ENCODE assay signal across 24 mouse cellular contexts in genomic region chr10:24200099-24200498, GRCm38 (mm10). TPM values are rescaled to one million over a fixed set of nuclear protein-coding genes. Genes with fewer than 3 reads are reported as not detected.
DNase-seq lines count a peak whose midpoint lies in the region; ATAC-seq lines count a peak whose summit lies in the region.
"Had no signal": no experiment of that assay in that cellular context is flagged by ENCODE, and none has a peak within 500 bp of the region (broad histone marks: within the 10 kb centered on the region; RNA-seq: fewer than 3 reads in every experiment).

No protein-coding gene starts in this region.

- 0 out of 2 replicates have a peak, but pooled peaks have one; percentile 36 for ATAC-seq in forebrain, embryonic 12.5 days (ENCODE audit: low FRiP score)
- ATAC-seq in forebrain, embryonic 15.5 days (replicated peaks), result no peak
- ATAC-seq in hindbrain, embryonic 11.5 days (ENCODE audit: low FRiP score), result peak; percentile 39
- ATAC-seq in hindbrain, embryonic 12.5 days (ENCODE audit: low FRiP score), result no peak
- ATAC-seq in neural tube, embryonic 12.5 days (ENCODE audit: low FRiP score, low read depth), result 0 out of 2 replicates have a peak, but pooled peaks have one; percentile 17
- ATAC-seq in neural tube, embryonic 15.5 days (ENCODE audit: low FRiP score), result no peak
- ATAC-seq: forebrain, embryonic 14.5 days; intestine, postnatal 0 days; Patski had no signal

- no peak for DNase-seq in hindbrain, embryonic 11.5 days (ENCODE audit: low spot score)
- DNase-seq in layer of hippocampus, postnatal 36 days, result no peak
- DNase-seq: adrenal gland, postnatal 10 days; B cell, adult 2 months; cerebellum, adult 11 months; cerebellum, adult 2 months; cerebellum, adult 9-11 months; cerebellum, postnatal 25 days; gastrocnemius, postnatal 25 days; heart, adult 2 months had no signal

- 0 out of 2 replicates have a peak, but pooled peaks cover 6% of the 10 kb centered on the region for H3K4me1 ChIP-seq in forebrain, embryonic 12.5 days
- H3K4me1 ChIP-seq in forebrain, embryonic 15.5 days, result no peaks in the 10 kb centered on the region
- H3K4me1 ChIP-seq in hindbrain, embryonic 11.5 days (replicated peaks; ENCODE audit: control insufficient read depth, insufficient read depth, low read length), result no peaks in the 10 kb centered on the region
- H3K4me1 ChIP-seq in hindbrain, embryonic 12.5 days, result no peaks in the 10 kb centered on the region; the same call in 1 of the 2 replicates
- no peaks in the 10 kb centered on the region; the same call in 1 of the 2 replicates for H3K4me1 ChIP-seq in neural tube, embryonic 12.5 days
- H3K4me1 ChIP-seq in neural tube, embryonic 15.5 days, result peaks cover 3% of the 10 kb centered on the region; the same call in 1 of the 2 replicates
- H3K4me1 ChIP-seq: heart, embryonic 10.5 days had no signal

- H3K36me3 ChIP-seq in forebrain, embryonic 12.5 days (replicated peaks), result no peaks in the 10 kb centered on the region
- H3K36me3 ChIP-seq in forebrain, embryonic 15.5 days, result no peaks in the 10 kb centered on the region
- no peaks in the 10 kb centered on the region for H3K36me3 ChIP-seq in hindbrain, embryonic 11.5 days (ENCODE audit: control insufficient read depth, insufficient read depth, low read length)
- H3K36me3 ChIP-seq in hindbrain, embryonic 12.5 days, result no peaks in the 10 kb centered on the region
- no peaks in the 10 kb centered on the region for H3K36me3 ChIP-seq in neural tube, embryonic 12.5 days
- H3K36me3 ChIP-seq in neural tube, embryonic 15.5 days, result no peaks in the 10 kb centered on the region
- H3K36me3 ChIP-seq: forebrain, embryonic 10.5 days; G1E; heart, embryonic 10.5 days had no signal

- H3K9me3 ChIP-seq in forebrain, embryonic 12.5 days, result no peaks in the 10 kb centered on the region
- no peaks in the 10 kb centered on the region for H3K9me3 ChIP-seq in forebrain, embryonic 15.5 days
- no peaks in the 10 kb centered on the region for H3K9me3 ChIP-seq in hindbrain, embryonic 11.5 days (ENCODE audit: control insufficient read depth, low read length)
- no peaks in the 10 kb centered on the region for H3K9me3 ChIP-seq in hindbrain, embryonic 12.5 days (replicated peaks)
- no peaks in the 10 kb centered on the region for H3K9me3 ChIP-seq in neural tube, embryonic 12.5 days
- H3K9me3 ChIP-seq in neural tube, embryonic 15.5 days (replicated peaks), result 0 out of 2 replicates have a peak, but pooled peaks cover 3% of the 10 kb centered on the region
- H3K9me3 ChIP-seq: G1E; heart, embryonic 10.5 days had no signal

- 69% methylated on average over 3 of the region's 3 CpGs for WGBS in forebrain, embryonic 12.5 days
- WGBS in forebrain, embryonic 15.5 days, result 79% methylated on average over 3 of the region's 3 CpGs
- 38% methylated on average over 3 of the region's 3 CpGs for WGBS in hindbrain, embryonic 11.5 days
- WGBS in hindbrain, embryonic 12.5 days, result 40% methylated on average over 3 of the region's 3 CpGs
- WGBS in neural tube, embryonic 12.5 days, result 55% methylated on average over 3 of the region's 3 CpGs
- 47% methylated on average over 3 of the region's 3 CpGs for WGBS in neural tube, embryonic 15.5 days

- no peak overlapping the region for H3K27ac ChIP-seq in forebrain, embryonic 12.5 days
- H3K27ac ChIP-seq in forebrain, embryonic 15.5 days (replicated peaks), result no peak overlapping the region
- no peak overlapping the region for H3K27ac ChIP-seq in hindbrain, embryonic 11.5 days (ENCODE audit: low read depth, low read length)
- no peak overlapping the region for H3K27ac ChIP-seq in hindbrain, embryonic 12.5 days
- no peak overlapping the region for H3K27ac ChIP-seq in neural tube, embryonic 12.5 days
- no peak overlapping the region for H3K27ac ChIP-seq in neural tube, embryonic 15.5 days (replicated peaks)
- H3K27ac ChIP-seq: forebrain, embryonic 10.5 days; heart, adult 2 months; heart, embryonic 10.5 days had no signal

- H3K4me2 ChIP-seq in forebrain, embryonic 12.5 days, result no peak overlapping the region
- H3K4me2 ChIP-seq in forebrain, embryonic 15.5 days (replicated peaks), result no peak overlapping the region
- H3K4me2 ChIP-seq in hindbrain, embryonic 11.5 days (replicated peaks; ENCODE audit: low read depth, low read length), result no peak overlapping the region
- no peak overlapping the region for H3K4me2 ChIP-seq in hindbrain, embryonic 12.5 days (replicated peaks)
- H3K4me2 ChIP-seq in neural tube, embryonic 12.5 days (replicated peaks), result no peak overlapping the region
- no peak overlapping the region for H3K4me2 ChIP-seq in neural tube, embryonic 15.5 days

- no peak overlapping the region for H3K9ac ChIP-seq in forebrain, embryonic 12.5 days
- H3K9ac ChIP-seq in forebrain, embryonic 15.5 days (replicated peaks), result no peak overlapping the region
- no peak overlapping the region for H3K9ac ChIP-seq in hindbrain, embryonic 11.5 days (ENCODE audit: low read depth, low read length)
- no peak overlapping the region for H3K9ac ChIP-seq in hindbrain, embryonic 12.5 days
- H3K9ac ChIP-seq in neural tube, embryonic 12.5 days, result no peak overlapping the region
- no peak overlapping the region for H3K9ac ChIP-seq in neural tube, embryonic 15.5 days (replicated peaks)

- peaks cover 11% of the 10 kb centered on the region; the same call in 1 of the 2 replicates for H3K27me3 ChIP-seq in forebrain, embryonic 12.5 days
- H3K27me3 ChIP-seq in forebrain, embryonic 15.5 days, result no peaks in the 10 kb centered on the region
- no peaks in the 10 kb centered on the region for H3K27me3 ChIP-seq in hindbrain, embryonic 11.5 days (ENCODE audit: control insufficient read depth, insufficient read depth, low read length)
- no peaks in the 10 kb centered on the region for H3K27me3 ChIP-seq in hindbrain, embryonic 12.5 days
- H3K27me3 ChIP-seq in neural tube, embryonic 12.5 days (replicated peaks), result 0 out of 2 replicates have a peak, but pooled peaks cover 7% of the 10 kb centered on the region
- H3K27me3 ChIP-seq in neural tube, embryonic 15.5 days (replicated peaks), result no peaks in the 10 kb centered on the region
- H3K27me3 ChIP-seq: CH12.LX had no signal

- H3K4me3 ChIP-seq in forebrain, embryonic 12.5 days (replicated peaks), result no peak overlapping the region
- H3K4me3 ChIP-seq in forebrain, embryonic 15.5 days, result no peak overlapping the region
- H3K4me3 ChIP-seq in hindbrain, embryonic 11.5 days (ENCODE audit: low read depth, low read length), result no peak overlapping the region
- H3K4me3 ChIP-seq in hindbrain, embryonic 12.5 days, result no peak overlapping the region
- no peak overlapping the region for H3K4me3 ChIP-seq in neural tube, embryonic 12.5 days
- H3K4me3 ChIP-seq in neural tube, embryonic 15.5 days (replicated peaks), result no peak overlapping the region
- H3K4me3 ChIP-seq: forebrain, embryonic 10.5 days; heart, adult 2 months; heart, embryonic 10.5 days had no signal

RNA-seq across cellular contexts. Expression of gene Moxd1, which starts 23.2 kb away (rescaled TPM):
- 2.7 and 3.2 TPM in 2 replicates for polyA plus RNA-seq in forebrain, embryonic 12.5 days (2016; fragmentation: Nextera tagmentation; extraction: Ambion mirVana)
- 2.4 and 2.8 TPM in 2 replicates for polyA plus RNA-seq in forebrain, embryonic 15.5 days (2015; fragmentation: Nextera tagmentation; extraction: Ambion mirVana)
- polyA plus RNA-seq in hindbrain, embryonic 11.5 days (2014; fragmentation: Nextera tagmentation; extraction: Ambion mirVana), result 18.3 and 20.2 TPM in 2 replicates
- polyA plus RNA-seq in hindbrain, embryonic 12.5 days (2016; fragmentation: Nextera tagmentation; extraction: Ambion mirVana), result 16.1 and 17.8 TPM in 2 replicates
- 32.6 and 39.2 TPM in 2 replicates for polyA plus RNA-seq in neural tube, embryonic 12.5 days (2016; fragmentation: Nextera tagmentation; extraction: Ambion mirVana)
- 8.6 and 9.0 TPM in 2 replicates for polyA plus RNA-seq in neural tube, embryonic 15.5 days (2015; fragmentation: Nextera tagmentation; extraction: Ambion mirVana)
- 10 to 100 TPM; 10.9 to 11.9 TPM for total RNA-seq in layer of hippocampus, postnatal 36 days (2021)
- total RNA-seq: CH12.LX; common myeloid progenitor, adult 5-6 weeks; G1E; hematopoietic stem cell, adult 5-6 weeks had no signal
- polyA plus RNA-seq: G1E, Patski had no signal

RNA-seq across cellular contexts. Expression of gene Stx7, which starts 51.0 kb away (rescaled TPM):
- polyA plus RNA-seq in forebrain, embryonic 12.5 days (2016; fragmentation: Nextera tagmentation; extraction: Ambion mirVana), result 115 and 121 TPM in 2 replicates
- polyA plus RNA-seq in forebrain, embryonic 15.5 days (2015; fragmentation: Nextera tagmentation; extraction: Ambion mirVana), result 252 and 275 TPM in 2 replicates
- 120 and 131 TPM in 2 replicates for polyA plus RNA-seq in hindbrain, embryonic 11.5 days (2014; fragmentation: Nextera tagmentation; extraction: Ambion mirVana)
- polyA plus RNA-seq in hindbrain, embryonic 12.5 days (2016; fragmentation: Nextera tagmentation; extraction: Ambion mirVana), result 149 and 158 TPM in 2 replicates
- polyA plus RNA-seq in neural tube, embryonic 12.5 days (2016; fragmentation: Nextera tagmentation; extraction: Ambion mirVana), result 151 and 171 TPM in 2 replicates
- 280 and 309 TPM in 2 replicates for polyA plus RNA-seq in neural tube, embryonic 15.5 days (2015; fragmentation: Nextera tagmentation; extraction: Ambion mirVana)
- 100 to 1,000 TPM; 122 to 128 TPM for total RNA-seq in layer of hippocampus, postnatal 36 days (2021)

Comparison
In these comparisons a context has a peak if more than half of its experiments do, and no peak if none do; other contexts are left out.
1. ATAC-seq: peak in forebrain, embryonic 12.5 days (single experiment), hindbrain, embryonic 11.5 days (single experiment) and neural tube, embryonic 12.5 days (single experiment); none in forebrain, embryonic 15.5 days (single experiment), hindbrain, embryonic 12.5 days (single experiment) and neural tube, embryonic 15.5 days (single experiment).